Mouse (Mus musculus) limb, embryonic 14.5 days (tissue): ENCODE data around the gene Slc8a1. TPM values are rescaled to one million over a fixed set of nuclear protein-coding genes. Genes with fewer than 3 reads are reported as not detected.

Experiments used
- ATAC-seq: fragments of 200-750 bp; cut with Nextera tagmentation; 2 replicates; pipeline ENCODE4 v1.8.0; 2017; ENCODE audit warnings: low read depth, moderate number of reproducible peaks, moderate TSS enrichment; ENCODE audit not compliant: low FRiP score
- DNase-seq: peaks from one replicate; pipeline ENCODE4 v3.0.0-alpha.2; 2015; ENCODE audit warnings: low spot score
- H3K27ac ChIP-seq: fragments of 300-500 bp; sonication (generic); replicated peaks from 2 replicates; pipeline ENCODE4 v1.5.1; 2014; ENCODE audit warnings: low read depth, mild to moderate bottlenecking, low read length, moderate library complexity, mixed read lengths
- H3K27me3 ChIP-seq: fragments of 300-500 bp; sonication (generic); 2 replicates; pipeline ENCODE4 v1.6.1; 2014; ENCODE audit warnings: low read length, mixed read lengths; ENCODE audit not compliant: control insufficient read depth, insufficient read depth
- H3K36me3 ChIP-seq: fragments of 300-500 bp; sonication (generic); 2 replicates; pipeline ENCODE4 v1.6.1; 2014; ENCODE audit warnings: mild to moderate bottlenecking, low read length, moderate library complexity, mixed read lengths; ENCODE audit not compliant: control insufficient read depth, insufficient read depth
- H3K4me1 ChIP-seq: fragments of 300-500 bp; sonication (generic); 2 replicates; pipeline ENCODE4 v1.6.1; 2014; ENCODE audit warnings: antibody characterized with exemption, low read length, mixed read lengths; ENCODE audit not compliant: control insufficient read depth, insufficient read depth
- H3K4me2 ChIP-seq: fragments of 300-500 bp; sonication (generic); replicated peaks from 2 replicates; pipeline ENCODE4 v1.6.1; 2014; ENCODE audit warnings: low read depth, mild to moderate bottlenecking, low read length, moderate library complexity; ENCODE audit not compliant: severe bottlenecking
- H3K4me3 ChIP-seq: fragments of 300-500 bp; sonication (generic); replicated peaks from 2 replicates; pipeline ENCODE4 v1.5.1; 2014; ENCODE audit warnings: low read length
- H3K9ac ChIP-seq: fragments of 300-500 bp; sonication (generic); 2 replicates; pipeline ENCODE4 v1.6.1; 2014; ENCODE audit warnings: mild to moderate bottlenecking, low read depth, low read length, moderate library complexity; ENCODE audit not compliant: severe bottlenecking
- H3K9me3 ChIP-seq: fragments of 300-500 bp; sonication (generic); 2 replicates; pipeline ENCODE4 v1.6.1; 2016; ENCODE audit warnings: low read length; ENCODE audit not compliant: control insufficient read depth
- POLR2A ChIP-seq: fragments of 200-500 bp; IDR thresholded peaks from 2 replicates; pipeline ENCODE4 v1.8.0; 2012; ENCODE audit warnings: inconsistent platforms, mild to moderate bottlenecking, moderate library complexity, borderline replicate concordance; ENCODE audit not compliant: insufficient read depth, insufficient read length; ENCODE audit errors: extremely low read depth
- WGBS: fragments of 180-500 bp; shearing (Covaris S2); extraction: QIAGEN DNeasy Blood & Tissue Kit; methylation state at CpG from one replicate; pipeline ENCODE4 v1.1.7; 2014; 5-methylcytosine and 5-hydroxymethylcytosine counted together
- polyA plus RNA-seq, 2 experiments: library from polyadenylated mRNA; depleted of rRNA in 1 of 2; stranded (reverse) in 1 of 2; unstranded in 1 of 2; fragments of >200 nt; fragmentation: Nextera tagmentation in 1 of 2; extraction: Ambion mirVana in 1 of 2; gene quantifications; 2 replicates each; pipeline versions ENCODE4 v1.2.1 to v1.2.3; 2012 to 2014

Gene Slc8a1
- polyA plus RNA-seq, 2 experiments, result 9.1 to 9.8 TPM

GRCm38 (mm10) chr17:81377757-81378299 lies 360.3 kb downstream of the Slc8a1 start:
- Histone ChIP-seq H3K27me3 (no peaks in the 10 kb centered on the region), H3K27ac (no peak overlapping the region), H3K36me3 (no peaks in the 10 kb centered on the region), H3K9me3 (no peaks in the 10 kb centered on the region), H3K9ac (no peak overlapping the region), H3K4me1 (no peaks in the 10 kb centered on the region), H3K4me2 (no peak overlapping the region), H3K4me3 (no peak overlapping the region)
- ATAC-seq, result no peak
- TF ChIP-seq POLR2A, result no peak
- no peak for DNase-seq
- WGBS, result 53% methylated on average over 5 of the region's 5 CpGs

GRCm38 (mm10) chr17:81377195-81377594 lies 361.0 kb downstream of the Slc8a1 start:
- Histone ChIP-seq H3K9me3 (no peaks in the 10 kb centered on the region), H3K4me1 (no peaks in the 10 kb centered on the region), H3K36me3 (no peaks in the 10 kb centered on the region), H3K4me3 (no peak overlapping the region), H3K27me3 (no peaks in the 10 kb centered on the region), H3K27ac (no peak overlapping the region), H3K4me2 (no peak overlapping the region), H3K9ac (no peak overlapping the region)
- WGBS, result 53% methylated on average over 1 of the region's 1 CpGs
- ATAC-seq, result no peak
- no peak for TF ChIP-seq POLR2A
- no peak for DNase-seq

GRCm38 (mm10) chr17:81375901-81376300 lies 362.3 kb downstream of the Slc8a1 start:
- 91% methylated on average over 6 of the region's 6 CpGs for WGBS
- Histone ChIP-seq H3K9ac (no peak overlapping the region), H3K4me1 (no peaks in the 10 kb centered on the region)

GRCm38 (mm10) chr17:81369036-81369435 lies 369.1 kb downstream of the Slc8a1 start:
- Histone ChIP-seq H3K27ac (no peak overlapping the region), H3K27me3 (no peaks in the 10 kb centered on the region), H3K4me1 (no peaks in the 10 kb centered on the region), H3K4me2 (no peak overlapping the region), H3K36me3 (no peaks in the 10 kb centered on the region), H3K9ac (no peak overlapping the region), H3K9me3 (no peaks in the 10 kb centered on the region), H3K4me3 (no peak overlapping the region)
- DNase-seq (no peak), ATAC-seq (no peak)
- no peak for TF ChIP-seq POLR2A
- WGBS, result 75% methylated on average over 2 of the region's 2 CpGs

More at GRCm38 (mm10) chr17:81375901-81376300, 362.3 kb downstream of the Slc8a1 start:
- H3K9me3 ChIP-seq, result no peaks in the 10 kb centered on the region
- no peak overlapping the region for H3K4me2 ChIP-seq
- ATAC-seq, result no peak
- DNase-seq, result no peak
- no peaks in the 10 kb centered on the region for H3K36me3 ChIP-seq
- H3K27me3 ChIP-seq, result no peaks in the 10 kb centered on the region
- TF ChIP-seq POLR2A, result no peak
- H3K4me3 ChIP-seq, result no peak overlapping the region
- no peak overlapping the region for H3K27ac ChIP-seq

- DNase-seq, result no peak
- Histone ChIP-seq H3K4me1 (no peaks in the 10 kb centered on the region), H3K27me3 (no peaks in the 10 kb centered on the region), H3K36me3 (no peaks in the 10 kb centered on the region), H3K4me3 (no peak overlapping the region), H3K4me2 (no peak overlapping the region), H3K9me3 (no peaks in the 10 kb centered on the region), H3K9ac (no peak overlapping the region), H3K27ac (no peak overlapping the region)
- WGBS, result 77% methylated on average over 2 of the region's 2 CpGs
- TF ChIP-seq POLR2A, result no peak
- no peak for ATAC-seq
Measured at GRCm38 (mm10) chr17:81368503-81368902, 369.7 kb downstream of the Slc8a1 start.

- Histone ChIP-seq H3K4me2 (no peak overlapping the region), H3K9ac (no peak overlapping the region), H3K27me3 (no peaks in the 10 kb centered on the region), H3K27ac (no peak overlapping the region), H3K4me3 (no peak overlapping the region), H3K4me1 (no peaks in the 10 kb centered on the region), H3K36me3 (no peaks in the 10 kb centered on the region), H3K9me3 (no peaks in the 10 kb centered on the region)
- 95% methylated on average over 2 of the region's 2 CpGs for WGBS
- DNase-seq (no peak), ATAC-seq (no peak)
- no peak for TF ChIP-seq POLR2A
Measured at GRCm38 (mm10) chr17:81363368-81363767, 374.8 kb downstream of the Slc8a1 start.
